Mouse (Mus musculus) spleen, postnatal 4 days (tissue): ENCODE measurements around the gene Prss23.

ENCODE experiments used
- DNase-seq, 2 experiments: peaks; one replicate each; pipeline ENCODE4 v3.0.0; 2022; ENCODE audit warnings: low spot score in 2 of 2

The Prss23 gene

DNA sequence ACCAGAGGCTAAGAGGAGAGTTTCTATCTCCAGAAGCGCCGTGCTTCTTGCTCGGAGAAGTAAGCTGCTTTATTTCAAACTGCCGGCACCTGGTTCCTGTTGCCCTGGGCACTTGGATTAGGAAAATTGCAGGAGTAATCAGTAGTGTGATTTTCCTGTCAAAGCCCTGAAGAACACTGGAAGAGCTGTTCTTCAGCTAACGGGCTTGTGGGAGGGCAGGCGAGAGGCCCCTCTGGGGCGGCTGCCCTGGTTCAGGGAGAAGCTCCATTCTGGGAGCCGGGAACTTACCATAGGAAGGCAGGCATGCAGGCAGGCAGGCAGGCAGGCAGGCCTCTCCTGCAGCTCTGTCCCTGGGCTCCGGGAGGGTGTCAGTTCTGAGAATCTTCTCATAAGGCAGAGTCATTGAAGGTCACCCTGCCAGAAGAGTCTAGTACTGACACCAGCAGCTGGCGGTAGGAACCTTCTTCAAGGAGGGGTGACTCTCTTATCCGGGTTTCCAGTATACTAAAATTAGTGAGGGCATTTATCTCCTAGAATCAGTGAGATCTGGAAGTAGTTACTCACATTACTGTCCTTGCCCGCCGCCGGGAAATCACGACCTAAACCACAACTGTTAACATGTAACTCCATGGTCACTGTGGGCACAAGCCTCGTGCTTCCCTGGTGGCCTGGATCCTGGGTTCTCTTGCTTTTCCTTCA is at the start of gene Prss23:
Prss23 (minus strand) TSS at position 457 of the 699 bp plus-strand sequence.
- no peak for DNase-seq

DNA sequence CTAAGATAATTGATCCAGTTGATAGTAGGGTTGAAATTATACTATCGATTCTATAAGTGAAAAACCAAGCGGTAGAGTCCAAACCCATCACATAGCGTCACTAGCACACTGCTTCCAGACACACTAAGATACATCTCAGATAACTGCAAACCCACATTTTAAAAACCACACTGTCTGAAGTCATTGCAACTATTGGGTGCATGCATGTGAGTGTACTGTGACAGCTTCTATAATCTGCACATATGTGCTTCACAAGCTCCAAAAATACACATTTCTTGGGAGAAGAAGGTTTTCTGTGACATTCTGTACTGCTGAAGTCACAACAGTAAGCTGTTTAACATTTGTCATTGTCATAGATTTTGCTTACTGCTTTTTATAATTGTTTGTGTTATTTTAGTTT is 49.1 kb upstream of the Prss23 start:
- no peak for DNase-seq

DNA sequence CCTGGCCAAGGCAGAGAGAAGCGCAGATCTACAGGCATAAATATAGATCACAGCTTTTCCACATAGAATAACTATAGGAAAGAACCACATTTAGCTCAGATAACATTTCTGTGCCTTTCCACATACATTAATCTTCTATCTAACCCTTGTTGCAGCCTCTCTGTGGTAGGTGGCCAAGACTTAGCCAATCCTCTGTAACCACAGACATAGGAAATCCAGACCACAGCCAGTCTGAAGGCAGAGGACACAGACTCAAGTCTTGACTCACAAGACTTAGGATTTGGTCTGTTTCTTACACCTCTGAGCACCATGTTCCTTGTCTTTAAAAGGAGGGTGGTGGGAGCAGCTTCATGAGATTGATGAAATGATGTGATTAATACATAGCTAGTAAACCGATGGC is 37.6 kb upstream of the Prss23 start:
- DNase-seq, result no peak

DNA sequence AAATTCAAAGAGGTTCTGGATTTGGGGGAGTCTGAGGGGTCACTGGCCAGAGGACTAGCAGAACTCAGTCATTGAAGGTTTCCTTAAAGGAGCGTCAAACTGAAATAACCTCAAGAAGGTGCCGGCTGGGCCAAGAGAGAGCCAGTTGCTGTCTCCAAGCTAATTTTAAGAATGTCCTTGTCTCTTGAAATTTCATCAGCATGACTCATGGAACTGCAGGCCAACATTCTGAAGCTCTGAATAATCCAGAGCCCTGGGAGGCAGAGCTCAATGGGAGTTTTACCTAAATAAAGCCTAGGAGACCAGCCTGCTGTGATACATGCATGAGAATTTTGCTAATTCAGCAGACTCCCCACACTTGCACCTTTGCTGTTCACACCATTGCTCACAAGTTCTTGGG is 36.5 kb upstream of the Prss23 start:
- DNase-seq, result no peak

DNA sequence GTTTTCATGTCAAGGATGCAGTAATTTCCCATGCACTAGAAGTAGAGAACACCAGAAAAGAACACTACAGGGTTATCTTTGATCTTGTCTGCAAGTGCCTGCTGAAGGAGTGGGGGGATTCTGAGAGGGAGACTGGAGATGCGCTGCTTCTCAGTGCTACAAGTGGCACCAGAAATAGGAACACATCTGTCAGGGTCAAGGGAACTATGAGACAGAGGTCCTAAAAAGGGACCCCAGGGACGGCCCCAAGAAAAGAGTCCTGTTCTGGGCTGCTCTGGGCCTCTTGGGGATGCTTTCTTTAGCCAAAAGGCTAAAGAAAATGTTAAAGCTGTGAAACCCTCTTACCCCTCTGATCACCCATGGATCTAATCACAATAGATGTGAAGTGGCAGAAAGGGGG is 35.2 kb upstream of the Prss23 start:
- no peak for DNase-seq

DNA sequence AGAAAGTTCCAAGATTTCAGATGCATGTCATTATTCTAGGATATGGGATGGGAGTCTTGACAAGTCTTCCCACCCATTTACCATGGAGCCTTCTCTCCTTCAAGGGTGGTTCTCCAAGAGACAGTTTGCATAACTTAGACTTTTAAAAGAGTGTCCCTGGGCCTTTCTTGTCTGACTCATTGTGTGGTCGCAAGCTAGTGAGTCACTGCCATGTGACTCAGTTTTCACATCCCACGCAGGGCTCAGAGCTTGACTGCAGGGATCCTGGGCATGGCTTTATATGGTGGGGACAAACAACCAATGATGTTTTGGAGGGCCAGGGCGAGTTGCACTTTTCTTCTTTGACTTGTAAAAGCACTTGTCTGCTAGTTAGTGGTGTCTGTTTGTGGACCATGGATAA is 34.0 kb upstream of the Prss23 start:
- DNase-seq, result no peak

DNA sequence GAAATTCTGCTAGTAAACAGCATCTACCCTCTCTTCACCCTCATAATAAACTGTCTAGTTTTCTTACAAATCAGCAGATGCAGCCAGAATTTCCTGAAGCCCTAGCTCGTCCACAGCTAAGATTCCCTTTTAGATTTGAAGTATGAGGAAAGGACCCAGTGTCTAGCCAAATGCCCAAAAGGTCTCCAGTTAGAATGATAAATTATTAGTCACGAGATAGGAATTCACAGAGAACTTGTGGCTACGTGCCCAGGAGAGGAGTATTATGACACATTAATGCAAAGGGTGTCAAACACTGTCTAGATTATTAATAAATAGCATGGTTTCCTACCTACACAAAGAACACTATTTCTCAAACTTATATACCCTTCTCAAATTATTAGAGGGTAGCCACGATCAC is 32.6 kb upstream of the Prss23 start:
- no peak for DNase-seq

DNA sequence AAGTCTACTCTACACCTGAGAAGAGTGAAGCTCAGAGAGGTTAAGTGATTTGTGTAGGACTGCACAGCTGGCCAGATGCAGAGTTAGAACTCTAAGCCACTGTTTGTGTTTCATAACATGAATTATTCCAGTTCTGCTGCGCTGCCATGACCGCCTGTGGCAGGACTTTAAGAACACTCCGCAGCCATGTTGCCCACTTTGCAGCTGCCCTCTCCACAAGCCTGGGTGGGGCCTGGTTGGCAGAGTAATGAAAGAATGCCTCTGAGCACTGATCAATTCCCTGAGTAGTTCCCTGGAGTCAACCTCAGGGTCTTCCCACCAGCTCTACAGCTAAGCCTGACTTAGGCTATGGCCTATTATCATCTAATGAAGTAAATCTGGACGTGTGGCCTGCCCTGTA is 32.1 kb upstream of the Prss23 start:
- no peak for DNase-seq

DNA sequence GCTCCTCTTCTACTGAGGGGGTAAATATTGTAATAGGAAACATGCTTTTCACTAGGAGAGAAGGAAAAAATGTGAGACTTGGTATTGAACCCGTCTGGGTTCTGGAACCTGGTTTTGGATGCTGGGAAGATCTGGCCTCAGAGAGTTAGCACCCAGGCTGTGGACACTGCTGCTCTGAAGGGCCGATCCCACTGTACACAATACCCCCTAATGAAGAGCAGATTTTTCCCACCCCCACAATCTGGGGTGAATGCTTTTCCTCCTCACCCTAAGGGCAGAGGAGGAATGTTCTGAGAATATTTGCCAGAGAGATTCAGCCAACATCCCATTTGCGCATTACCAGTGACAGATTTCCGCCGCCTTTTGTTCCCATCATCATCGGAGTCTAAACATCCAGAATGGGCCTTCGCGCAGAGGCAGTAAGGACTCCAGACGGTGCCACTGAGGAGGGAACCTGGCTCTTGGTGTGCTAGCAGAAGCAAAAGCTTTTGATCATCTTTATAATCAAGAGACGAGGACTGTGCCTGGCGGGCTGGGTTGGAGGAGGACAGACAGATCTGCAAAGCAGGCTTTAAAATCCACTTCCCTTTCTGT is 31.6 kb upstream of the Prss23 start:
- no peak for DNase-seq

DNA sequence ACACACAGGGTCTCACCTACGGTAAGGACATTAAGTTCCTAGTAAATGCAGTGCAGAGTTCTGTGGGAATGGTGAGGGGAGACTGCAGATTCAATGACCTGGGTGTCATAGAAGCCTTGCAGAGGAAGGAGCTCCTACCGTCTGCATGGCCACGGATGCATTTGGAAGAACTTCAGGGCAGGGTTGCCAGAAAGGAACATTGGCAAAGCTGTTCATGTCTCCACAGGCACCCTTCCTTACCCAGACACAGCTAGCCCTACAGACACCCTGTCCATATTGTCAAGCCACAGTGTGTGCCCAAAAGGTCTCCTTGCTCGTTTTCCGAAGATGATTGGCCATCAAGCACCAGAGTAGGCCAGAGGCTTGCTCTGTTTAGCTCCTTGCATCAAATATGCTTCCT is 30.1 kb upstream of the Prss23 start:
- no peak for DNase-seq

DNA sequence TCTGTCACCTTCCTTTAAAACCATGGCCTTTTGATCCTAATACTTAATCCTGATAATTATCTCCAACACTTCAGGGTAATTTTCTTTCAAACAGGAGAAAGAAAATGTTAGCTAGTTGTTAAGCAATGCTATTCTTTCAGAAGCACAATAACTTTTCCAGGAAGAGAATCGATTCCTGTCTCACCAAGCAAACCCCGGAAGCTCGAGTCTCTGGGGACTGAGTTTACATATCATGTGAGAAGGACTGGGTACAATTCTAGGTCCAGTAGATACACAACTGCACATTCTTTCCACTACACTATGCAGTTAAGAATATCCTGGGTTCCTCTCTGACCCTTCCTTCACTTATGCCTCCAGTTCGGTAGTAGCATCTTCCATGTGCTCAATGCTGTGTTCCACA is 29.7 kb upstream of the Prss23 start:
- no peak for DNase-seq

DNA sequence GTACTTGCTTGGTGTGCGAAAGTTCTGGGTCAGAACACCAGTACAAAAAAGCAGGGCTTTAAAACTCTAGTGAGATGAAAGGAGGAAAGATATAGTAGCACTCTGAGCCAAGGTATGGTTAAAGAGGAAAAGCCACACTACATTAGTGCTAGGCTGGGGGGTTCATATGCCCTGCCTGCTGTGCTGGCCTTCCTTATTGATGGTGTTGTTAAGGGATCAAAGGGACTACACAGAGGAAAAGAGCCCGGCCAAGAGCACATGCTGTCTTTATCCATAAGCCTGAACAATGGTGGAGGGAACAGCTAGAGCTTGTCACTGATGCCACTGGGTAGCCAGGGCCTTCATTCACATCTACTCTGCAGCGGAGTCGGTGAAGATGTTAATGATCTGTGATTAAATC is 28.2 kb upstream of the Prss23 start:
- no peak for DNase-seq

DNA sequence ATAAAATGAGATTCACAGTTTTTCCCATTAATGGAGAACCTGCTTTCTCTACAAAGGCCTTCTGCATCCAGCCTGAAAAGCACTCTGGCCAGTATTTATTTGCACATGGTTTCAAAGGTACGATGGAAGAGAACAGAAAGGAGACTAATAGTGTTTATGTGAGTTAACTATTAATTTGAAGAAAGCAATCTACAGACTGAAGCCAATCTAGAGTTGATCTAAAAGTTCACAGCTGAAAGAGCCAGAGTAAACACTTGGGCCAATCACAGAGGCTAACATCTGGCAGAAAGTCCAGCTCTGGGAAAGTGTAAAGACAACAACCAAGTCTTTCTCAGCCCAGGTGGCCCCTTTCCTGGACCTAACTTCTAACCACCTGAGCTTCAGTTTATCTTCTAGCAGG is 27.1 kb upstream of the Prss23 start:
- DNase-seq, result no peak

DNA sequence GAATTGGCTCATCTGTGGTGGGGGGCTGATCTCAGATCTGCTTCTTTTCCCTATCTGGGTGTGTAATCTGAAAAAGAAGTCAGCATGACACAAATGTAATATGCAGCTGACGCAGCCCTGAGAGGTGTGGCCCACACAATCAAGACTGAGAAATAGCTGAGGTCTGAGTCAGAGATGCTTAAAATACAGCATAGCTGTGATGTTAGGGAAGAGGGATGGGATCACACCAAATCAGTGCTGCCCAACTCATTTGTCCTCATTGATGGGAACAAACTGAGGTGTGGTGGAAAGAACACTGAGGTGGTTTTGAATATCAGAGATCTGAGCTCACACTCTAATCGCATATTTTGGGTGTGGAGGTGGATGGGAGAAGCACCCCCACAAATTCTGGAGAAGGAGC is 14.0 kb upstream of the Prss23 start:
- DNase-seq, result no peak

DNA sequence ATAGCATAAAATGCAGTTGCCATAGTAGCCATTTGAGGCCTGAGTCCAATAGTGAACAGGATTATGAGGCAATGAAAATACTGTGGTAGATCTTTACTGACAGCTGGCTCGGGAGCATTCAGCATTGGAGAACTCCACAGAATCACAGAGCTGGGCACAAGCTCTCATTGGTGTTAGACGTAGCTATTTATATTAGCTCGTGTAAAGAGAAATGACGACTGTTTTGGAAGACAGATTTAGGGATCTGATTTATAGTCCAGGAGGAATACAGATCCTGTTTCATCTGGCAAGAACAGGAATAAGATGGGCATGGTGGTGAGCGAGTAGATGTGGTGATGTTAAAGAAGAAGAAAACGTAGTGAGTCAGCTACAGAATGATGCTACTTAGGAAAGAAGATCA is 12.4 kb upstream of the Prss23 start:
- DNase-seq, result no peak

DNA sequence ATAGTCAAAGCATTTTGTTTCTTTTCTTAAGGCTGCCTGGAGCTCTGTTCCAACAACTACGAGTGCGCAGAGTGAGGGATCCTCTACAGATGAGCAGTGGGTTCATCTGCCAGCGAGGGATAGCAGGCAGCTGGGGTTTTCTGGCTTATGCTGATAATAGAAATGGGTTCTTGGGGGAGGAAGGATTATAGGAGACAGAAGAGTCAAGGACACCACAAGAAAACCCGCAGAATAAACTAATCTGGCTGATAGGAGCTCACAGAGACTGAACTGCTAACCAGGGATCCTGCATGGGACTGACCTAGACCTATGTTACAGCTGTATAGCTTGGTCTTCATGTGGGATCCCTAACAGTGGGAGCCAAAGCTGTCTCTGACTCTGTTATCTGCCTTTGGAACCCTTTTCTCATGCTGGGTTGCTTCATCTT is 456 bp upstream of the Prss23 start:
- DNase-seq, result no peak

DNA sequence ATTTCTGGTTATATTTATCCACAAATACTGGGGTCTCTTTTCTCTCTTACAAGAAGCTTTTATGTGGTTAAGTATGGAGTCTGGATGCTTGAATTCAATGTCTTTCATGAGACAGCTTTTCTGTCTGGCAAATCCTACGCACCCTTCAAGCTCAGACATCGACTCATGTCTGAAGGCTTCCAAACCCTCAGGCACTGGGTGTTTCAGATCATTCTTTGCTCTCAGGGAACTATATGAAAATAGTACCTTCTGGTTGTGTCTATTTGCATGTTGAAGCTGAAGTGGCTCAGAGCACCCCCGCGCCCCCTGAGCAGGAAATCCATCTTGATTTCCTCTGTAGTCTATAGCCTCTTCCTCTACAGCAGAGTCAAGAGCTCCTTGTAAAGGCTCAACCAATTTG is 3.2 kb downstream of the Prss23 start:
- DNase-seq, result no peak

DNA sequence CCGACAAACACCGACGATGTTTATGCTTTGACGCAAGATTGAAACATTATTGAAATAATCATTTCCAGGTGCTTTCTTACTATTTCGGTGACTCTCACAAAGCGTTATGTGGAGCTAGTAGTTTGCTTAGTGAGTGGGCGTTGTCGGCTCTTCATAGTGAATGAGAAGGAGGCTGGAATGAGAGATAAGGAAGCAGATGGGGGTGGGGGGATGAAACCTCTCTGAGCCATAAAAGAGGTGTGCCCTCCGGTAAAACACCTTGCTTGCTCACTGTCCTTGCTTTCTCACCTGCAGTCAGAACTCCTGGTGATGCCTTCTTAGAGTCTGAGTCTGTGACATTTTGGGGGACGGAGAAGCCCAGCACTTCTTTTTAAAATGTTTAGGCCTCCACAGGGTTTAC is 4.8 kb downstream of the Prss23 start:
- no peak for DNase-seq

DNA sequence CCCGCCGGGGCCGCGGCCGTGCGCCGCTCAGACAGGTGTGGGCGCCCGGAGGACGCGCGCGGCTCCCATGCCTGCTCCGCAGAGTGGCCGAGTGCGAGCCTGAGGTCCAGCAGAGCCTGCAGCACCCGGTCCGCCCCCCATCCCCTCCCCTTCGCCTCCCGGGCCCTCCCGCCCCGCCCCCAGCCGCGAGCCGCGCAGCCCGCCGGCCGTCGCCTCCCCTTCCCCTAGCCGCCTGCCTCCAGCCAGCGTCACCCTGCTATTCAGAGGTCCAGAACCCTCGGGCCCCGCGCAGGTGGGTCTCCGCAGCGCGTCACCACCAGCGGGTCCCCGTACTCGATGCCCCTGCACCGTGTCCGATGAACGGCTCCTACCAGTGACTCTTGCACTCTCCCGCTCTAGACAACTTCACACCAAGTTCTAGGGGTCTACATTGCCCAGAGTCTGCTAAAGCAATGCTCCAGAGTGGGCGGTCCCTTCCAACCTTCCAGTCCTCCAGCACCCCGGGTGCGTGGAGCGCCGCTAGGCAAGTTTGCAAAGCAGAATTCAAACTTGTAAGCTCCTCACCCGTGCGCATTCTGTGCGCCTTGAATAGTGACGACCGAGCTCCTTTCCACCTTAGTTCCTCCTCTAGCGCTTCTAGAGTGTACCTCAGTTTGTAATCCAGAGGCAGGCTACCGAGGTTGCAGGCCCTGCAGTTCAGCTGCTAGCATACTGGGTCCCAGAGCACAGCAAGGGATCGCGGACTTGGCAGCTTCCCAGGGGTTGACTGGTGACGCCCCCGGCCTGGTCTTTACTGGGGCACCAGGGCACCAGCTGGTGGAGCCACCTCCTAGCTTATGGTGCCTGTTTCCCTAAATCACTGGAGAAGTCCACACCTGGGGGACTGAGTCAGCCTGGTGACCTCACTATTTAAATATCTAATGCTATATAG is 9.3 kb downstream of the Prss23 start:
- peak in 1 of 2 experiments; percentile 61 for DNase-seq

DNA sequence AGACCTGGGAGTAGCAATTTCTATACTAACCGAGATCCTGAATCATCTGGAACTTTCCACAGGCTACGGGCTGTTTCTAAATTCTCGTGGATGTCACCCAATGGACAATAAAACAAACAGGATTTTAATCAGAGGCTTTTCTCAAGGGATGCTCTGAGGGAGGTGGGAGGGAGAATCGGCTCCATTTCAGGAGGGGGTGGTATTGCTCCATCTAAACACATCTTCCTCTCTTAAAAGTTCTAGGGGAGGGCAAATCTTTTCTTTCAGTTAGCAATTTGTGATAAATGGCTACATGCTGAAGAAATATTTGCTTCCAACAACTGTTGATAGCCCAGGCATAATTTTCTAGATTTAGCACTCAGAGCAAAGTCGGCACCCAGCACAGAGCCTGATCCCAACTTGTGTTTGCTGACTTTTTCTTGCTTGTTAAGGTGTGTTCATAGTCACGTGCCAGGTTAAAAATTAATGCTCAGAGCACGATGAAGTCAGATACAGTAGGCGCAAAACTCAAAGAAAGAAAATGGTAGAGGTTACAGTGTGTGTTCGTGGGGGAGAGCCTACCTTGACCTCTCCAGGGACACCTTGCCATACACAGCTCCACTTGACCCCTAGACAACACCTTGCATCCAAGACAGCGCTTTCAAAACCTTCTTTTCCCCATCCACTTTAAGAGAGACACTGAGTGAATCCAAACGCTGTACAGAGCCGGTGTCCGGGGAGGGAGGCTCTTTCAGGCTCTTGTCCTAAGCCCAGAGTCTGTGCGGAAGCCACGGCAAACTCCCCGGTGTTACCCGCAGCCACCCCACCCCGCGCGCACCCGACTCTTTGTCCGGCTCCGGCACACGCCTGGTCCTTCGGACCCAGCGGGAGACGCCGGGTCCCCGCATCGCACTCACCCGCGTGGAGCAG is 10.2 kb downstream of the Prss23 start:
- DNase-seq, result no peak

DNA sequence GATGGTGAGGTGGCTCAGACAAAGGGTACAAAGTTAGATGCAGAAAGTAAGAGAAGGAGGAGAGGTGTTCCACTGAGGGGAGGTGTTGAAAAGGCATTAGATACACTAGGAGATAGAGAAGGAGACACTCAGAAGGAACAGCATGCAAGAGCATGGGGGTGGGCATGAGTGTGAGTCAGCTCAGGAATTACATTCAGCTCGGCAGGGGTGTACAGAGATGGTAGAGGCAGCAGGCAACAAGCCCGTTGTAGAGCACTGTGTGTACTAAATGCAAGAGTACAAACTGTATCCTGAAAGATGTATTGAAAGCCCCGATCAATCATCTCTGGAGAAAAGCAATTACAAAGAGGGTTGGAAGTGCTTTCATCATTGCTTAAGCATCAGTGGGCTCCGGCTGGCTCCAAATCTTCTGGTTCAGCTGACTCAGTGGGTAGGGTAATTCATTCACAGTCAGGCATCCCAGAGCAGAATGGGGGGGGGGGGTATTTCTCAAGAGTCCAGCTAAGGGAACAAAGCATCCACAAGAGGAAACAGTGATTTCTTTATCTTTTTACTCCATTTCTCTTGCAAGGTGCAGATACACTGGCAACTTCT is 15.0 kb downstream of the Prss23 start:
- DNase-seq, result no peak
